16 mouse cellular contexts compared by ENCODE assay signal in genomic region chr9:116244619-116244899, GRCm38 (mm10).
"Had no signal": no experiment of that assay in that cellular context is flagged by ENCODE, and none has a peak within 500 bp of the region (broad histone marks: within the 10 kb centered on the region; RNA-seq: fewer than 3 reads in every experiment).

No protein-coding gene starts in this region.

- H3K4me2 ChIP-seq: neural tube, embryonic 13.5 days; neural tube, embryonic 15.5 days; stomach, embryonic 15.5 days had no signal

- H3K27me3 ChIP-seq: neural tube, embryonic 13.5 days; neural tube, embryonic 15.5 days; stomach, embryonic 15.5 days had no signal

- H3K9ac ChIP-seq: neural tube, embryonic 13.5 days; neural tube, embryonic 15.5 days; stomach, embryonic 15.5 days had no signal

- H3K4me1 ChIP-seq: neural tube, embryonic 13.5 days; neural tube, embryonic 15.5 days; stomach, embryonic 15.5 days had no signal

- H3K9me3 ChIP-seq: neural tube, embryonic 13.5 days; neural tube, embryonic 15.5 days; stomach, embryonic 15.5 days had no signal

- H3K36me3 ChIP-seq: neural tube, embryonic 13.5 days; neural tube, embryonic 15.5 days; stomach, embryonic 15.5 days had no signal

- DNase-seq: retina, postnatal 1 day; right cerebral cortex, adult 18-20 months; right cerebral cortex, postnatal 14 days; right cerebral cortex, postnatal 25 days; right cerebral cortex, postnatal 4 days; spleen, adult 18-20 months; thymus, adult 18-20 months; thymus, adult 2 months; thymus, postnatal 14 days; thymus, postnatal 25 days; thymus, postnatal 36 days; thymus, postnatal 4 days had no signal

- H3K4me3 ChIP-seq: neural tube, embryonic 13.5 days; neural tube, embryonic 15.5 days; stomach, embryonic 15.5 days had no signal

- H3K27ac ChIP-seq: neural tube, embryonic 13.5 days; neural tube, embryonic 15.5 days; stomach, embryonic 15.5 days; stomach, postnatal 0 days had no signal
